Mouse (Mus musculus) intestine, embryonic 14.5 days (tissue): Measurements from ENCODE around the gene Dhx35. TPM values are rescaled to one million over a fixed set of nuclear protein-coding genes. Genes with fewer than 3 reads are reported as not detected.

Source experiments
- ATAC-seq: fragments of 200-750 bp; cut with Nextera tagmentation; replicated peaks from 2 replicates; pipeline ENCODE4 v1.8.0; 2017; ENCODE audit warnings: low read depth, moderate number of reproducible peaks, moderate TSS enrichment, moderate library complexity; ENCODE audit not compliant: low FRiP score, low TSS enrichment
- DNase-seq: peaks from one replicate; pipeline ENCODE4 v3.0.0-alpha.2; 2018; ENCODE audit warnings: low spot score
- H3K27ac ChIP-seq: fragments of 300-500 bp; sonication (generic); 2 replicates; pipeline ENCODE4 v1.5.1; 2014; ENCODE audit warnings: low read depth, mild to moderate bottlenecking, control low read depth
- H3K27me3 ChIP-seq: fragments of 300-500 bp; sonication (generic); replicated peaks from 2 replicates; pipeline ENCODE4 v1.6.1; 2014; ENCODE audit warnings: low read length, control low read depth; ENCODE audit not compliant: control insufficient read depth, insufficient read depth
- H3K36me3 ChIP-seq: fragments of 300-500 bp; sonication (generic); 2 replicates; pipeline ENCODE4 v1.6.1; 2014; ENCODE audit warnings: low read length, control low read depth; ENCODE audit not compliant: control insufficient read depth, insufficient read depth
- H3K4me1 ChIP-seq: fragments of 300-500 bp; sonication (generic); replicated peaks from 2 replicates; pipeline ENCODE4 v1.6.1; 2014; ENCODE audit warnings: low read length, control low read depth, mixed read lengths; ENCODE audit not compliant: control insufficient read depth, insufficient read depth
- H3K4me2 ChIP-seq: fragments of 300-500 bp; sonication (generic); 2 replicates; pipeline ENCODE4 v1.6.1; 2014; ENCODE audit warnings: low read length
- H3K4me3 ChIP-seq: fragments of 300-500 bp; sonication (generic); 2 replicates; pipeline ENCODE4 v1.5.1; 2014; ENCODE audit warnings: low read depth, low read length, control low read depth, mixed read lengths
- H3K9ac ChIP-seq: fragments of 300-500 bp; sonication (generic); 2 replicates; pipeline ENCODE4 v1.6.1; 2014; ENCODE audit warnings: mild to moderate bottlenecking, low read length
- H3K9me3 ChIP-seq: fragments of 300-500 bp; sonication (generic); 2 replicates; pipeline ENCODE4 v1.6.1; 2016; ENCODE audit warnings: low read length, control low read depth; ENCODE audit not compliant: control insufficient read depth
- WGBS: fragments of 180-500 bp; shearing (Covaris S2); extraction: QIAGEN DNeasy Blood & Tissue Kit; methylation state at CpG from one replicate; pipeline ENCODE4 v1.1.7; 2014; 5-methylcytosine and 5-hydroxymethylcytosine counted together
- polyA plus RNA-seq: library from polyadenylated mRNA; unstranded; fragments of >200 nt; fragmentation: Nextera tagmentation; extraction: Ambion mirVana; gene quantifications from 2 replicates; pipeline ENCODE4 v1.2.1, GENCODE M21; 2014

Gene Dhx35
- polyA plus RNA-seq, 1 experiment from 2014 or later = 18.1 TPM

GRCm38 (mm10) chr2:158886571-158886970 lies 92.0 kb downstream of the Dhx35 start:
- H3K4me1 ChIP-seq = no peaks in the 10 kb centered on the region
- no peaks in the 10 kb centered on the region for H3K9me3 ChIP-seq
- no peak overlapping the region for H3K27ac ChIP-seq
- H3K9ac ChIP-seq = no peak overlapping the region
- DNase-seq (no peak), ATAC-seq (no peak)
- no peaks in the 10 kb centered on the region for H3K27me3 ChIP-seq
- H3K4me2 ChIP-seq = no peak overlapping the region
- 62% methylated on average over 6 of the region's 6 CpGs for WGBS
- H3K36me3 ChIP-seq = no peaks in the 10 kb centered on the region
- no peak overlapping the region for H3K4me3 ChIP-seq

DNA sequence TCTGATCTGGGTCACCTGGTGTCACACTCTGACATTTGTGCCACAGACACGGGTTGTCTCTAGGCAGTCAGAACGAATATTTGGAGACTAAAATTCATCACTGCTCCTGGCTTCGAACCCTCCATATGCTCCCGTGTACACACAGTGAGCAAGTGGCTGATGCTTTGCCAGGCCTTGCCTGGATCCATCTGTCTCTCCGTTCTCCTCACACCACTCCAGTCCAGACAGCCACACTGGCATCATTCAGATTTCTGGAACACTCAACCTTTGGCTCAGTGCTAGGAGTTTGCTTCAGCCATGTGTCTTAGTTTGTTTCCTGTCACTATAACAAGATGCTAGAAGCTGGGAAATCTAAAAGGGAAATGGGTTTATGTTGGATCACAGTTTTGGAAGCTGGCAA lies 93.9 kb downstream of the Dhx35 start:
- Histone ChIP-seq H3K27ac (no peak overlapping the region), H3K4me1 (no peaks in the 10 kb centered on the region), H3K36me3 (no peaks in the 10 kb centered on the region), H3K4me3 (no peak overlapping the region), H3K9me3 (no peaks in the 10 kb centered on the region), H3K27me3 (no peaks in the 10 kb centered on the region), H3K4me2 (no peak overlapping the region), H3K9ac (no peak overlapping the region)
- ATAC-seq (no peak), DNase-seq (no peak)
- 86% methylated on average over 5 of the region's 5 CpGs for WGBS

DNA sequence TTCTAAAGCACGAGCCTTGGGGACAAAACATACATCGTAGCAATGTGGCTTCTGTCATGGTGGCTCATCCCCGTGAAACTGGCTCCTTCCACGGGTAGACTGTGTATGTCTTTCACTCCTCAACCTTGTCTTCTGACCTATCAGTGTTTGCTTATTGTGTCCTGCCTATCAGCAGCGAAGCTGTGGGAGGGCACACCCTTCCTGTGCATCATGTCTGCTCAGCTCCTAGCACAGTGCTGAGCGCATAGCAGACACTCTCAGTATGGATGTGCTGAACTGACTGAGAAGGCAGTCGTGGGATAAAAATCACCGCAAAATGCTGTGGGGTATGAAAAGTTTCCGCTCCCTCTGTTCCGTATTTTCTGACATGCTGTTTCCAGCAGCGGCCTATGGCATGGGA lies 94.6 kb downstream of the Dhx35 start:
- Histone ChIP-seq H3K4me3 (no peak overlapping the region), H3K4me2 (no peak overlapping the region), H3K9ac (no peak overlapping the region), H3K36me3 (no peaks in the 10 kb centered on the region), H3K4me1 (no peaks in the 10 kb centered on the region), H3K27ac (no peak overlapping the region), H3K27me3 (no peaks in the 10 kb centered on the region), H3K9me3 (no peaks in the 10 kb centered on the region)
- DNase-seq (no peak), ATAC-seq (no peak)
- 61% methylated on average over 11 of the region's 11 CpGs for WGBS

- Histone ChIP-seq H3K9me3 (no peaks in the 10 kb centered on the region), H3K4me1 (no peaks in the 10 kb centered on the region), H3K36me3 (no peaks in the 10 kb centered on the region), H3K4me3 (no peak overlapping the region), H3K9ac (no peak overlapping the region), H3K4me2 (no peak overlapping the region), H3K27ac (no peak overlapping the region), H3K27me3 (no peaks in the 10 kb centered on the region)
- DNase-seq (no peak), ATAC-seq (no peak)
- 85% methylated on average over 4 of the region's 4 CpGs for WGBS
These were observed 96.7 kb downstream of the Dhx35 start for GRCm38 (mm10) chr2:158891319-158891718.

DNA sequence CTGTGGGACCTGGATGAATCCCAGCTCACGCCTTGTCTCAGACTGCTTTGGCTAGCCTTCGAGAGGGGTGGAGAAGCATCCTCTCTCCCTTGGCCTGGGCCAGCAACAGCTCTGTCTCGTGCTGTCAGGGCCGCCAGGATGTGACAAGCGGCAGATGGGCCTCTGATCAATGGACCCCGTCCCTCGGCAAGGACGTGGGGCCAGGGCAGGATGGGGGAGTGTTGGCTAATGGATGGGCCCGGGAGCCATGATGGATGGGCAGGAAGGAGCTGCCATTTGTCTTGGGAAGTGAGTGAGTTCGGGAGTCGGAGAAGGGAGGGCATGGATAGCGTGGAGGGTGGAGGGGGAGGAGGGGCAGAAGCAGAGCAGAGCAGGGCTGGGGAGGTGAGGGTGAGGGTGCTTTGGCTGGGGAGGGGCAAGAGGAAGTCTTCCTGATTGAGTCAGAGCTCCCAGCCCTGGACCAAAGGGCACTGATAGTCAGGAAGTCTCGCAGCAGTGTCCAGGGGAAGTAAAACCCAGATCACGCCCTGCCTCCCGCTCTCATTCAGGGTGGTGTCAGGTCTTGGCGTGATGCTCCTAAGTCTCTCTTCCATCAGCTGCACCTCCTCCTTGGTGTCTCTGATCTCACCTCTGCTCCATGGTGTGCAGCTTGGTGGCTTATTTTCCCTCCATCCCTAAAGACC lies 98.7 kb downstream of the Dhx35 start:
- Histone ChIP-seq H3K4me2 (no peak overlapping the region), H3K27me3 (no peaks in the 10 kb centered on the region), H3K36me3 (no peaks in the 10 kb centered on the region), H3K9ac (no peak overlapping the region), H3K4me3 (no peak overlapping the region), H3K27ac (no peak overlapping the region), H3K9me3 (no peaks in the 10 kb centered on the region), H3K4me1 (no peaks in the 10 kb centered on the region)
- ATAC-seq = peak; percentile 53; the same call in 1 of the 2 replicates
- no peak for DNase-seq
- WGBS = 23% methylated on average over 16 of the region's 16 CpGs

GRCm38 (mm10) chr2:158898469-158899196 lies 104.0 kb downstream of the Dhx35 start:
- no peaks in the 10 kb centered on the region for H3K9me3 ChIP-seq
- no peak overlapping the region for H3K4me2 ChIP-seq
- no peak overlapping the region for H3K9ac ChIP-seq
- ATAC-seq (no peak), DNase-seq (no peak)
- no peak overlapping the region for H3K4me3 ChIP-seq
- WGBS = 16% methylated on average over 13 of the region's 13 CpGs
- H3K36me3 ChIP-seq = no peaks in the 10 kb centered on the region
- H3K27me3 ChIP-seq = no peaks in the 10 kb centered on the region
- H3K4me1 ChIP-seq = no peaks in the 10 kb centered on the region
- H3K27ac ChIP-seq = no peak overlapping the region

Other genes with a start within 250 kb of the Dhx35 start
- gene Slc32a1, start 184.0 kb upstream of the Dhx35 start, polyA plus RNA-seq = not detected in 2 replicates
- 12.7 and 13.0 TPM in 2 replicates for gene Actr5, start 169.9 kb upstream of the Dhx35 start, polyA plus RNA-seq
- 5.0 and 5.4 TPM in 2 replicates for gene Ppp1r16b, start 129.4 kb upstream of the Dhx35 start, polyA plus RNA-seq
- gene Fam83d, start 26.7 kb upstream of the Dhx35 start, polyA plus RNA-seq = 47.3 and 48.6 TPM in 2 replicates